Mouse (Mus musculus) cerebellum, adult 9-10 months (tissue): ENCODE results near the gene Slc25a12.
A peak's percentile ranks its signal among the peaks of the same experiment; 100 is the strongest.

Experiments used
- DNase-seq: peaks from one replicate; pipeline ENCODE4 v3.0.0; 2022

Slc25a12 gene

DNA sequence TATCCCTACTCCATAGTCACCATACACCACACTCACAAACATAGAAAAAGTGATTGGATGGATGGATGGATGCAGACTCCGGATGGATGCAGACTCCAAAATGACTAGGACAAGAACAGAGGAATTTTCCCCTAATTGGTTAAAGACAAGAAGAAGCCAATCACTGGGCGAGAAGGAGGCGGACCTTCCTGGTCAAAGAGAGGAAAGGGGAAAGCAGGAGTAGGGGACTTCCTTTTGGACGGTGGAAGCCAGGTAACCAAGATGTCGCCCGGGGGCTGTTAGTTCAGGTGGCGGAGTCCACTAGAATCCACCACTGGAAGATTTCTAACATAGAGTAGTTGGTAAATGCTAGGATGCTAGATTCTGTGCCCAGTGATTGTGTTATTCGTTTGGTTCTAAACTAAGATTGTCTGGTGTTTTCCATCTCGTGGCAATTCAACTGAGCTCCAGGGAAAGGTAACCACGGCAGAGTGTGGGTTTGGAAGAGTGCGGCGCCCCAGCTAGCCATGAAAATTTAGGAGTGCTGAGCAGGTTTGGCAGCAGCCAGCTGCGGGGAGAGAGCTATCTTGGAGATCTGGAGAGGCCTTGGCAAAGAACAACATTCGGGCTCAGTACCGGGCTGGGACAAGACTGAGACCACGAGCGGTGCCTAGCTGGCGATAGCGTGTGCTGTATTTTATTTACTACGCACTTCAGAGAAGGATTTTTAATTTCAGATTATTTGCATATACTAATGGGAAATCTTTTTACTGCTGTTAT lies 19.6 kb downstream of the Slc25a12 start:
- no peak for DNase-seq

- DNase-seq, result no peak
Measured at GRCm38 (mm10) chr2:71347160-71347559, 20.4 kb downstream of the Slc25a12 start.

DNA sequence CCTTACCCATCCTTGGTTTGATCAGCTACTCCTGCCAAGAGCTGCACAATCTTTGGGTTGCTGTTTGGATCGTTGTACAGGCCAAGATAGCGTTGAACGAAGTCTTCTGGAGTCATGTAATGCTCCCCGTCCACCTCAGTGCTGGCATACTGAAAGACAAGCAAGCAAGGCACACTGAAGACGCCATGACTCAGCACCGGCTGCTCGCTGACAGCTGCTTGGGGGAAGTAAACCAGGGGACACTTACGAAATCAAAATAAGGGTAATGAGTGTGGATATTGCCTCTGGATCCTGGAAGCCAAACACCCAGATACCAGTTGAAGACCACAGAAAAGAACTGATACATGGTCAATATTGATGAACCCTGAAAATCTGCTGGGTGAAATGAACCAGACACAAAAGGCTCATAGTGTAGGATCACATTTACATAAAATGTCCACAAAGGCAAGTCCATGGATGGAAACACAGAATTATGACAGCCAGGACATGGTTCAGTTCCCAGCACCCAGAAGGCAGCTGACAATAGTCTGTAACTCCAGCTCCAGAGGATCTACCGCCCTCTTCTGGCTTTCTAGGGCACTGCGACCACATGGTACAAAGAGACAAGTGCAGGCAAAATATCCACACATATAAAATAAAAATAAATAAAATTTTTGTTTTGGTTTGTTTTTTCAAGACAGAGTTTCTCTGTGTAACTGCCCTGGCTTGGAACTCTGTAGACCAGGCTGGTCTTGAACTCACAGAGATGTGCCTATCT lies 23.5 kb downstream of the Slc25a12 start:
- DNase-seq, result no peak

GRCm38 (mm10) chr2:71340126-71340525 lies 27.4 kb downstream of the Slc25a12 start:
- no peak for DNase-seq

DNA sequence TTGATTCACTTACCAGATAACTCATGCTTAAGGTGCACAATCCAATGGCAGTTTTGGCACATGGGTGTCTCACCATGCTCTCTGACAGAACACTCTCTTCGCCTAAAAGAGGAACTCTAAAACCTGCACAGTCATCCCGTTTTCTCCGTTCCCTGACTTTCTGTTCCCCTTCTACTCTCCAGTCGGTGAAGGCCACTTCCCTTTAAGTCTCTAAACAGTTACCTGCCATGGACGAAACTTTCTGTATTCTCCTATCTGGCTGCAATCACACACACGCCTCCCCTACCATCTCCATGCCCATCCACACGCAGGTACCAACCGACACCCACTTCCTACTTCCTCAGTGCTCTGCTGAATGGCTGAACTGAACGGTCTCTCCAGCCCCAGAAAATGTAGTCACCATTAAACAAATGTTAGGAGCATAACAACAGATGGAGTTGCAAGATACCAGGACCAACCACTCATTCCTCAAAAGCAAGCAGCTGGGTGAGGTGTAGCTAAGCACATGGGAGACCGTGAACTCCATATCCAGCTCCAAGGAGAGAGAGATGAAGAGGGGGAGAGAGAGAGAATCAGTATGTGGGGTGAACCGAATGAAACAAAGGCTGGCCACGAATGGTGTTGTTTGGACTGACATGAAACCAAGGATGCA lies 29.3 kb downstream of the Slc25a12 start:
- no peak for DNase-seq

GRCm38 (mm10) chr2:71336631-71337030 lies 30.9 kb downstream of the Slc25a12 start:
- no peak for DNase-seq

DNA sequence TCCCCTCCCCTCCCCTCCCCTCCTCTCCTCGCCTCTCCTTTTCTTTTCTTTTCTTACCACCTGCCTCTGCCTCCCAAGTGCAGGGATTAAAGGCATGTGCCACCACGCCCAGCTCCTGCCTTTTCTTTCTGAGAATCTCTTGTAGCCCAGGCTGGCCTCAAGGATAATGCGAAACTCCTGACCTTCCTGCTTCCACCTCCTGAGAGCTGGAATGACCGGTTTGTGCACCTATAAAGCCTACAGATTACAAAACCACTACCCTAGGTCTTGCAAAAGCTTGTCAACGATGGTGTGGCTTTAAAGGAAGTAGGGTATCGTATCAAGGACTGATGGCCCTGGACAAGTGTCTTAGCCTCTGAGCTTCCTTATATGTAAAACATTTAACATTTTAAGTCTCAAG lies 31.3 kb downstream of the Slc25a12 start:
- no peak for DNase-seq

DNA sequence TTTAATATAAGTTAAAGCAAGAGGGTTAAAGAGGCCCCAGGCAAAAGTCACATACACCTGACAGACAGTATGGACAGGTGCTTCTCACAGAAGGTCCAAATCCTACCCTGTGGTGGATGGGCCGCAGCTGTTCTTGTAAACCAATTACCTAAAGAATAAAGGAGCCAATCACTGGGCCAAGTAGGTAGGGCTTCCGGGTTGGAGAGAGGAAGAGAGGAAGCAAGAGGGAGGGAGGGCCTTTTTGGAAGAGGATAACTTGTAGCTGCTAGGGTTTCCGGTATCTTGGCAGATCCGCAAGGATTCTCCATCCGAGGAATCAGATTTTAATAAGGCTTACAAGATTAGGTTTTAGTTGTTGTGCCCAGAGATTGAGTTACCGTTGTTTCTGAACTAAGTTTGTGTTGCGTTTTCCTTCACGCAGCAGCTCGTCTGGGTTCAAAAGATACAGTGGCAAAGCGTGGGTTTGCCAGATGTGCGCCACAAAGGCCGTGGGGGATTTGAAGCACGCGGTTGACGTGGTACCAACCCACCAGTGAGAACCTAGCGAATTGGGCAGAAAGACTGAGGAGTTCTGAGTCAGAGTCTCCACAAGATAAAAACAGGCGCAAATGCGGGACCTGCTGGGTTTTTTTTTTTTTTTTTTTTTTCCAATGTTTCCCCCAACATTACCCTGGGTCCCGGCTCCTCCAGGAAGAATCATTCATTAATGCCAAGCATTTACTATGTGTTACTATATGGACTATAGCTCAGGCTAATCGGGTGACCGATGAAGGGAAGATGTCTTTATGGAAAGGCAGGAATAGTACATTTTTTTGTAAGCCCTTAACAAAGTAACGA lies 33.3 kb downstream of the Slc25a12 start:
- no peak for DNase-seq

GRCm38 (mm10) chr2:71329761-71330160 lies 37.8 kb downstream of the Slc25a12 start:
- DNase-seq, result peak; percentile 45

DNA sequence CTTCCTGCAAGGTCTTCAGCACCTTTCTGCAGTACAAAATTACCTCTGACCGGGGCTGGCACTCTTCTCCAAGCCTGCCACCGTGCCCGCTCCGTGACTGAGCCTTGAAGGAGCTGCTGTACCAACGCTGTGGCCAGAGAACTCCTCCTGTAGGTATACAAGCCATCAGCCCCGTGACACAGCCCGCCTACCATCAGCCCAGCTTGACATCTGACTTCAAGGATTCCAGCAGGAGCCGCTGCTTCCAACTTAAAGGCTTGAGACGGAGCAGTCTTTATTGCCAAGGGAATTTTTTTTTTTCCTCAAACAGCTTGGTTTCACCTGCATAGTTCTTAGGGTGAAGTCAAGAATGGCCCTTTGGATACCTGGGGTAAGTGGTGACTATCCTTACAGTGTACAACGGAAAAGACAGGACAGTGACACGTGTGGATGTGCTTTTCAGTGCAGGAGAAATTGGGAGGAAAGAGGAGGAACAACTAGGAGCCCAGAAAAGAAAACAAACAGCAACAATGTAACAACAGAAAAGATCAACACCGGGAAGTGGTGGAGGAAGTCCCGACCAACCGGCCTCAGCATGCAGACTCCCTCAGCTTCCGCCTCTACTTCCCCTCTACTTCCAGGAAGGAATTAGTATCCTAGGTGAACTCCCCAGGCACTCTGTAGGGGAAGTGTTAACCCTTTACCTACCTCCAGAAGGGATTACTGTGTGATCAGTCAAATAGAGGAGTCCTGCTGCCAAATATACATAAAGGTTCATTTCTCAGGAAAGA lies 39.0 kb downstream of the Slc25a12 start:
- no peak for DNase-seq

DNA sequence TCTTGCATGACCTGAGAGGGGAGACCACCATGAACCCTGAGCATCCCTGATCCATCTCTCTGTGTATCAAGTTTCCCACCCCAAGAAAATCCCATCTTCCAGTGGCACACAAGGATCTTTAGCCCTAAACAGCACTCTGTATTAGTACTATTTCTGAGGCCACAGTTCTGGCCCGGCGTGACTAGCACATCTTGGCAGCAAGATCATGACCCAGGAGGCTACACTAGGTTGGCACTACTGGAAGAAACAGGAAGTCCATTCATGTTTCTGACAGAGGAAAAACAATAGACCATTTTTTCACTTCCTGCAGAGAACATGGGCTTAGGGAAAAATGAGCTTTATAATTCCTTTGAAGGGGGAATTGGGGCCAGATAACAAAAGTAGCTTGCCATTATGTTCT lies 39.8 kb downstream of the Slc25a12 start:
- no peak for DNase-seq

DNA sequence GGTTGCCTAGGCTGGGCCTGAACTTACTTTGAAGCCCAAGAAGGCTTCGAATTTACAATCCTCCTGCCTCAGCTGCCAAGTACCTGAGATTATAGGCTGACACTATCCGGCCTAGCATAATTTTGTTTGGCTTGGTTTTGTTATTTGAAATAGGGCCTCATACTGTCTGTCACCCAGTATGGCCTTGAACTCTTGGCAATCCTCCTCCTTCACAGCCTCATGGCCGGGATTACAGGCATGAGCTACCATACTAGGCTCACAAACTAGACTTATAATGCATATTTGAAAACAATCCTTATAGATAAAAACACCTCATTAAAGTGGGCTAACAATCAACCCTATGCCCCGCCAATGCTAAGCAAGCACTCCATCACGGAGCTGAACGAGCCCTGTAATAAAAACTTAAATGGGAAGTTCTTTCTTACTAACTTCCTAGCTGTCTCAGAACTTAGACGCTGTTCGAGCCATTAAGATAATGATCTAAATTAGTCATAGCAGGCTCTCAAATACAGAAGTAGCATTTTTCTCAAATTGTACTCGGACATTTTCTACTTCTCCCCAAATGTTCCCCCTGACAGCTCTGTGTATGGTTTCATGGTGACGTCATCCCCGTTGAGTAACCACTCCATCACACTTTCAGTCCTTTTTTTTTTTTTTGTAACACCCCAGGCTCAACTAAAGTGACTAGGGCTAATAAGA lies 40.6 kb downstream of the Slc25a12 start:
- no peak for DNase-seq

GRCm38 (mm10) chr2:71323886-71324285 lies 43.7 kb downstream of the Slc25a12 start:
- DNase-seq, result no peak

GRCm38 (mm10) chr2:71321486-71321885 lies 46.1 kb downstream of the Slc25a12 start:
- DNase-seq, result no peak

- no peak for DNase-seq
Measured at GRCm38 (mm10) chr2:71316116-71316789, 51.3 kb downstream of the Slc25a12 start.

DNA sequence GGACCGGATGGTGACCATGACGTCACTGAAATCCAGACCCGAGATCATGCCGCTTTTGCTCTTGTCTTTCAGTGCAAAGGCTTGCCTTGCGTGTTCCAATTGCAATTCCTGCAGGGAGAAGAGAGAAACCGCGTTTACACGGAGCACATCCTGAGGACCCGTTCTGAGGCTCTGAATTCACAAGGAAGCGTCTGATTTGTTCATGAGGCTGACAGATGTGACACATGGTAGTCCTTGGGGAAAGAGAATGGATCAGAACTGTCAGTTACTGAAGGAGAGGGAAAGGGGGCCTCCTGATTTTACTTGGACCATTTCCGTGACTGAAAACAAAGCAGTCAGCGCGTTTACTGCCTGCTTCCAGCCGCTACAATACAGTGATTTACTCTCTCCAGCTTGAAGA lies 52.5 kb downstream of the Slc25a12 start:
- no peak for DNase-seq

DNA sequence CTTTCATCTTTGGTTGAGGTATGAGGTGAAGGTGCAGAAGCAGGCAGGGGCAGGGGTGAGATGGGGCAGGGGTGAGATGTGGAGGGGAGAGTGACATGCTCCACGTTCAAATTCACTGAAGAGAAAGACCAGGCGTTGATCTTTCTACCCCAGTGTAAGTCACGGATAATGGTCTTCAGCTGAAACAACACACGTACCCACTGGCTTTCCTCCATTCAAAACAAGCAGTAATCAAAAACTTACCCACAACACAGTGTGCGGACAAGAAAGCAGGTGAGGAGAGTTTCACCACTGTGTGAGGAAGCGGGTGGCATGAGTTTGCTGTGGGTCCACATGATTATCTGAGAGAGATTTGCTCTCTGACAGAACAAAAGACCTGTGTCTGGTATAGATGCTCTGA lies 53.5 kb downstream of the Slc25a12 start:
- DNase-seq, result no peak

- DNase-seq, result no peak
Measured at GRCm38 (mm10) chr2:71312067-71312466, 55.5 kb downstream of the Slc25a12 start.

DNA sequence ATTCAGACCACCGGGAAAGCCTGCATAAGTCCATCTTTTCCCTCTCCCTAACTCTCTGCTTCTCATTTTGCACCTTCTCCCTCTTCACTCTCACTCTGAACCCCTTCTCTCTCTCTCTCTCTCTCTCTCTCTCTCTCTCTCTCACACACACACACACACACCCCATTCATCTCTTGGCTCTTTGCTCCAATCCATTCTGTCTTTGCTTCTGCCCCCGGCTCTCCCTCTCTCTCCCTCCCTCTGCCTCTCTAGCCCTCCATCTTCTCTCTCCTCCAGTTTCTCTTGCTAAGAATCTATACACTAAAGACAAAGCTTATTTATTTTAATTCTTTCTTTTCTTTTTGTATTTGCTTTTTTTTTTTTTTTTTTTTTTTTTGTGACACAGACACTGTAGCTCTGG lies 57.8 kb downstream of the Slc25a12 start:
- no peak for DNase-seq

DNA sequence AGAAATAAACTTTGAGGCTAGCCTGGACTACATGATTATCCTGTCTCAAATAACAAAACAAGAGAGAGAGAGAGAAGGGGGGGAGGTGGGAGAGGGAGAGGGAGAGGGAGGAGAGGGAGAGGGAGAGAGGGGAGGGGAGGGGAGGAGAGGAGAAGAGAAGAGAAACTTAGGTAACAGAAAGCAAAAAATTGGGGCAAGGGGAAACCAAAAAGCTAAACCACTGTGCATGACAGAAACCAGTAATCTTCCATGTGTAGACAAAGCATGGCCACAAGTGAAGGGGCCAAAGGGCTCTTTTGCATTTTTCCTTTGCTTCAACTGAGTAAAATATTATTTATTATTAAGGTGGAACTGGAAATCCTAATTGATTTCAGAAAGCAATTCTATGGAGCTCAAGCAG lies 61.2 kb downstream of the Slc25a12 start:
- no peak for DNase-seq

DNA sequence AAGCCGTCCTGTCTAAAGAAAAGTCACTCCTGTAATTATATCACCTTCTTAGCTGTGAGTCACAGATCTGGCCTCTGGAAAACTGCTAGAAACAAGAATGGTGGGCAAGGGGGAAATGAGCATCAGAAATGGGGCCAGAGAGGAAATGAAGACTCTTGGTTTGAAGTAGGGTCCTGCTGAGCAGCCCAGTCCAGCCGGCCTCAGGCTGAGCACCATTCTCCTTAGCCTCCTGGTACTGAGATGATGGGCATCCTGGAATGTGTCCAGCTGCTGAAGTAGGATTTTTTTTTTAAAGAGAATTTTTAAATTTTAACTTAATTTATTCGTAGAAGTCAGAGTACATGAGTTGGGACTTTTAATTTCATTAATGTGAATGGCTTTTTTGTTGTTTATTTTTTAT lies 62.7 kb downstream of the Slc25a12 start:
- DNase-seq, result no peak
